Mouse (Mus musculus): ENCODE data around the gene Pacrg. TPM values are rescaled to one million over a fixed set of nuclear protein-coding genes. Genes with fewer than 3 reads are reported as not detected.
A peak's percentile ranks its signal among the peaks of the same experiment; 100 is the strongest.

Gene Pacrg
- polyA plus RNA-seq, 1 experiment from 2014 or later, result 1.3 TPM

- H3K9ac ChIP-seq (ENCODE audit: low read depth, low read length), result no peak overlapping the region
- 73% methylated on average over 2 of the region's 2 CpGs for WGBS (ENCODE audit: insufficient replicate concordance)
- no peaks in the 10 kb centered on the region for H3K27me3 ChIP-seq (ENCODE audit: control insufficient read depth, insufficient read depth, low read length)
- no peaks in the 10 kb centered on the region for H3K4me1 ChIP-seq (ENCODE audit: control insufficient read depth, insufficient read depth, low read length)
- H3K4me2 ChIP-seq, result no peak overlapping the region
- no peak overlapping the region for H3K4me3 ChIP-seq (ENCODE audit: low read depth, low read length)
- no peak overlapping the region for H3K27ac ChIP-seq (ENCODE audit: low read depth, low read length)
- no peak for ATAC-seq (replicated peaks; ENCODE audit: insufficient number of reproducible peaks, low FRiP score, low TSS enrichment)
- H3K36me3 ChIP-seq (ENCODE audit: control insufficient read depth, insufficient read depth, low read length), result no peaks in the 10 kb centered on the region
- H3K9me3 ChIP-seq (replicated peaks; ENCODE audit: control insufficient read depth, low read length), result no peaks in the 10 kb centered on the region
These were observed 31.5 kb downstream of the Pacrg start for GRCm38 (mm10) chr17:10808571-10808970.

- H3K9me3 ChIP-seq (replicated peaks; ENCODE audit: control insufficient read depth, low read length), result no peaks in the 10 kb centered on the region
- no peak overlapping the region for H3K27ac ChIP-seq (ENCODE audit: low read depth, low read length)
- no peaks in the 10 kb centered on the region for H3K4me1 ChIP-seq (ENCODE audit: control insufficient read depth, insufficient read depth, low read length)
- whole genome bisulfite sequencing (ENCODE audit: insufficient replicate concordance), result 81% methylated on average over 13 of the region's 13 CpGs
- H3K9ac ChIP-seq (ENCODE audit: low read depth, low read length), result no peak overlapping the region
- no peak for ATAC-seq (replicated peaks; ENCODE audit: insufficient number of reproducible peaks, low FRiP score, low TSS enrichment)
- H3K4me2 ChIP-seq, result no peak overlapping the region
- no peaks in the 10 kb centered on the region for H3K27me3 ChIP-seq (ENCODE audit: control insufficient read depth, insufficient read depth, low read length)
- H3K4me3 ChIP-seq (ENCODE audit: low read depth, low read length), result no peak overlapping the region
- no peaks in the 10 kb centered on the region for H3K36me3 ChIP-seq (ENCODE audit: control insufficient read depth, insufficient read depth, low read length)
These were observed 32.7 kb downstream of the Pacrg start for GRCm38 (mm10) chr17:10807261-10807998.

- Histone ChIP-seq H3K9me3 (replicated peaks; ENCODE audit: control insufficient read depth, low read length) (no peaks in the 10 kb centered on the region), H3K4me1 (ENCODE audit: control insufficient read depth, insufficient read depth, low read length) (no peaks in the 10 kb centered on the region), H3K36me3 (ENCODE audit: control insufficient read depth, insufficient read depth, low read length) (no peaks in the 10 kb centered on the region), H3K4me3 (ENCODE audit: low read depth, low read length) (no peak overlapping the region), H3K27me3 (ENCODE audit: control insufficient read depth, insufficient read depth, low read length) (no peaks in the 10 kb centered on the region), H3K27ac (ENCODE audit: low read depth, low read length) (no peak overlapping the region), H3K9ac (ENCODE audit: low read depth, low read length) (no peak overlapping the region), H3K4me2 (no peak overlapping the region)
- no peak for ATAC-seq (replicated peaks; ENCODE audit: insufficient number of reproducible peaks, low FRiP score, low TSS enrichment)
- WGBS (ENCODE audit: insufficient replicate concordance), result 85% methylated on average over 4 of the region's 4 CpGs
These were observed 33.4 kb downstream of the Pacrg start for GRCm38 (mm10) chr17:10806692-10807091.

- Histone ChIP-seq H3K9me3 (replicated peaks; ENCODE audit: control insufficient read depth, low read length) (no peaks in the 10 kb centered on the region), H3K4me2 (peak overlapping the region; percentile 15), H3K9ac (ENCODE audit: low read depth, low read length) (no peak overlapping the region), H3K4me3 (ENCODE audit: low read depth, low read length) (no peak overlapping the region), H3K36me3 (ENCODE audit: control insufficient read depth, insufficient read depth, low read length) (no peaks in the 10 kb centered on the region), H3K27ac (ENCODE audit: low read depth, low read length) (peak overlapping the region; percentile 41), H3K4me1 (ENCODE audit: control insufficient read depth, insufficient read depth, low read length) (peaks cover 7% of the 10 kb centered on the region; the same call in 1 of the 2 replicates), H3K27me3 (ENCODE audit: control insufficient read depth, insufficient read depth, low read length) (no peaks in the 10 kb centered on the region)
- ATAC-seq (replicated peaks; ENCODE audit: insufficient number of reproducible peaks, low FRiP score, low TSS enrichment), result no peak
- WGBS (ENCODE audit: insufficient replicate concordance), result 33% methylated on average over 3 of the region's 3 CpGs
These were observed 48.5 kb downstream of the Pacrg start for GRCm38 (mm10) chr17:10791661-10792060.

GRCm38 (mm10) chr17:10784401-10784920, 55.6 kb downstream of the Pacrg start:
- Histone ChIP-seq H3K9ac (ENCODE audit: low read depth, low read length) (no peak overlapping the region), H3K4me1 (ENCODE audit: control insufficient read depth, insufficient read depth, low read length) (0 out of 2 replicates have a peak, but pooled peaks cover 4% of the 10 kb centered on the region), H3K27ac (ENCODE audit: low read depth, low read length) (no peak overlapping the region), H3K36me3 (ENCODE audit: control insufficient read depth, insufficient read depth, low read length) (no peaks in the 10 kb centered on the region), H3K4me3 (ENCODE audit: low read depth, low read length) (no peak overlapping the region), H3K27me3 (ENCODE audit: control insufficient read depth, insufficient read depth, low read length) (no peaks in the 10 kb centered on the region), H3K4me2 (no peak overlapping the region), H3K9me3 (replicated peaks; ENCODE audit: control insufficient read depth, low read length) (no peaks in the 10 kb centered on the region)
- ATAC-seq (replicated peaks; ENCODE audit: insufficient number of reproducible peaks, low FRiP score, low TSS enrichment), result no peak
- 78% methylated on average over 4 of the region's 4 CpGs for WGBS (ENCODE audit: insufficient replicate concordance)

GRCm38 (mm10) chr17:10776503-10776902, 63.6 kb downstream of the Pacrg start:
- 35% methylated on average over 10 of the region's 10 CpGs for WGBS (ENCODE audit: insufficient replicate concordance)
- H3K4me1 ChIP-seq (ENCODE audit: control insufficient read depth, insufficient read depth, low read length), result no peaks in the 10 kb centered on the region
- no peak for ATAC-seq (replicated peaks; ENCODE audit: insufficient number of reproducible peaks, low FRiP score, low TSS enrichment)
- H3K4me3 ChIP-seq (ENCODE audit: low read depth, low read length), result no peak overlapping the region
- H3K4me2 ChIP-seq, result no peak overlapping the region
- no peaks in the 10 kb centered on the region for H3K9me3 ChIP-seq (replicated peaks; ENCODE audit: control insufficient read depth, low read length)
- no peak overlapping the region for H3K27ac ChIP-seq (ENCODE audit: low read depth, low read length)
- H3K9ac ChIP-seq (ENCODE audit: low read depth, low read length), result no peak overlapping the region
- no peaks in the 10 kb centered on the region for H3K27me3 ChIP-seq (ENCODE audit: control insufficient read depth, insufficient read depth, low read length)
- no peaks in the 10 kb centered on the region for H3K36me3 ChIP-seq (ENCODE audit: control insufficient read depth, insufficient read depth, low read length)

- H3K4me2 ChIP-seq, result no peak overlapping the region
- no peak overlapping the region for H3K9ac ChIP-seq (ENCODE audit: low read depth, low read length)
- ATAC-seq (replicated peaks; ENCODE audit: insufficient number of reproducible peaks, low FRiP score, low TSS enrichment), result no peak
- H3K27me3 ChIP-seq (ENCODE audit: control insufficient read depth, insufficient read depth, low read length), result no peaks in the 10 kb centered on the region
- 46% methylated on average over 1 of the region's 1 CpGs for WGBS (ENCODE audit: insufficient replicate concordance)
- H3K27ac ChIP-seq (ENCODE audit: low read depth, low read length), result no peak overlapping the region
- no peaks in the 10 kb centered on the region for H3K9me3 ChIP-seq (replicated peaks; ENCODE audit: control insufficient read depth, low read length)
- no peaks in the 10 kb centered on the region for H3K36me3 ChIP-seq (ENCODE audit: control insufficient read depth, insufficient read depth, low read length)
- no peak overlapping the region for H3K4me3 ChIP-seq (ENCODE audit: low read depth, low read length)
- H3K4me1 ChIP-seq (ENCODE audit: control insufficient read depth, insufficient read depth, low read length), result no peaks in the 10 kb centered on the region
These were observed 65.6 kb downstream of the Pacrg start for GRCm38 (mm10) chr17:10774468-10774867.

GRCm38 (mm10) chr17:10772207-10772606, 67.9 kb downstream of the Pacrg start:
- no peak overlapping the region for H3K4me2 ChIP-seq
- 54% methylated on average over 3 of the region's 3 CpGs for WGBS (ENCODE audit: insufficient replicate concordance)
- no peak overlapping the region for H3K27ac ChIP-seq (ENCODE audit: low read depth, low read length)
- no peaks in the 10 kb centered on the region for H3K9me3 ChIP-seq (replicated peaks; ENCODE audit: control insufficient read depth, low read length)
- no peaks in the 10 kb centered on the region for H3K4me1 ChIP-seq (ENCODE audit: control insufficient read depth, insufficient read depth, low read length)
- ATAC-seq (replicated peaks; ENCODE audit: insufficient number of reproducible peaks, low FRiP score, low TSS enrichment), result no peak
- H3K4me3 ChIP-seq (ENCODE audit: low read depth, low read length), result no peak overlapping the region
- no peaks in the 10 kb centered on the region for H3K36me3 ChIP-seq (ENCODE audit: control insufficient read depth, insufficient read depth, low read length)
- no peak overlapping the region for H3K9ac ChIP-seq (ENCODE audit: low read depth, low read length)
- no peaks in the 10 kb centered on the region for H3K27me3 ChIP-seq (ENCODE audit: control insufficient read depth, insufficient read depth, low read length)

GRCm38 (mm10) chr17:10769873-10770272, 70.2 kb downstream of the Pacrg start:
- Histone ChIP-seq H3K4me2 (no peak overlapping the region), H3K9ac (ENCODE audit: low read depth, low read length) (no peak overlapping the region), H3K27ac (ENCODE audit: low read depth, low read length) (no peak overlapping the region), H3K4me3 (ENCODE audit: low read depth, low read length) (no peak overlapping the region), H3K9me3 (replicated peaks; ENCODE audit: control insufficient read depth, low read length) (no peaks in the 10 kb centered on the region), H3K27me3 (ENCODE audit: control insufficient read depth, insufficient read depth, low read length) (no peaks in the 10 kb centered on the region), H3K36me3 (ENCODE audit: control insufficient read depth, insufficient read depth, low read length) (no peaks in the 10 kb centered on the region), H3K4me1 (ENCODE audit: control insufficient read depth, insufficient read depth, low read length) (no peaks in the 10 kb centered on the region)
- WGBS (ENCODE audit: insufficient replicate concordance), result 68% methylated on average over 6 of the region's 6 CpGs
- no peak for ATAC-seq (replicated peaks; ENCODE audit: insufficient number of reproducible peaks, low FRiP score, low TSS enrichment)
